Mouse (Mus musculus) kidney, embryonic 16.5 days (tissue): ENCODE measurements around the gene Odf2. TPM values are rescaled to one million over a fixed set of nuclear protein-coding genes. Genes with fewer than 3 reads are reported as not detected.

Experiments used
- ATAC-seq: fragments of 200-750 bp; cut with Nextera tagmentation; 2 replicates; pipeline ENCODE4 v1.8.0; 2017; ENCODE audit warnings: moderate TSS enrichment; ENCODE audit not compliant: low FRiP score, low TSS enrichment
- H3K27ac ChIP-seq: fragments of 300-500 bp; sonication (generic); 2 replicates; pipeline ENCODE4 v1.5.1; 2014; ENCODE audit warnings: low read length
- H3K27me3 ChIP-seq: fragments of 300-500 bp; sonication (generic); 2 replicates; pipeline ENCODE4 v1.6.1; 2014; ENCODE audit warnings: low read length, control low read depth, mixed read lengths; ENCODE audit not compliant: insufficient read depth
- H3K36me3 ChIP-seq: fragments of 300-500 bp; sonication (generic); 2 replicates; pipeline ENCODE4 v1.6.1; 2014; ENCODE audit warnings: low read length, control low read depth, mixed read lengths; ENCODE audit not compliant: insufficient read depth
- H3K4me1 ChIP-seq: fragments of 300-500 bp; sonication (generic); 2 replicates; pipeline ENCODE4 v1.6.1; 2014; ENCODE audit warnings: low read length, control low read depth, mixed read lengths; ENCODE audit not compliant: insufficient read depth
- H3K4me2 ChIP-seq: fragments of 300-500 bp; sonication (generic); replicated peaks from 2 replicates; pipeline ENCODE4 v1.6.1; 2014; ENCODE audit warnings: low read depth, low read length
- H3K4me3 ChIP-seq: fragments of 300-500 bp; sonication (generic); 2 replicates; pipeline ENCODE4 v1.5.1; 2014; ENCODE audit warnings: mild to moderate bottlenecking, low read length
- H3K9ac ChIP-seq: fragments of 300-500 bp; sonication (generic); replicated peaks from 2 replicates; pipeline ENCODE4 v1.6.1; 2014; ENCODE audit warnings: low read length
- H3K9me3 ChIP-seq: fragments of 300-500 bp; sonication (generic); 2 replicates; pipeline ENCODE4 v1.6.1; 2016; ENCODE audit warnings: low read length, control low read depth
- WGBS: fragments of 180-500 bp; shearing (Covaris S2); extraction: QIAGEN DNeasy Blood & Tissue Kit; methylation state at CpG from one replicate; pipeline ENCODE4 v1.1.7; 2014; 5-methylcytosine and 5-hydroxymethylcytosine counted together
- polyA plus RNA-seq: library from polyadenylated mRNA; unstranded; fragments of >200 nt; fragmentation: Nextera tagmentation; extraction: Ambion mirVana; gene quantifications from 2 replicates; pipeline ENCODE4 v1.2.1, GENCODE M21; 2015

The Odf2 gene
- polyA plus RNA-seq, 1 experiment from 2014 or later, result 57.7 TPM

- H3K4me3 ChIP-seq, result peak overlapping the region; percentile 94
- H3K27ac ChIP-seq, result peak overlapping the region; percentile 91
- H3K4me2 ChIP-seq, result peak overlapping the region; percentile 70
- H3K36me3 ChIP-seq, result peaks cover 10% of the 10 kb centered on the region
- 10% methylated on average over 10 of the region's 10 CpGs for WGBS
- H3K9me3 ChIP-seq, result no peaks in the 10 kb centered on the region
- H3K4me1 ChIP-seq, result peaks cover 34% of the 10 kb centered on the region
- no peaks in the 10 kb centered on the region for H3K27me3 ChIP-seq
- no peak; the same call in 1 of the 2 replicates for ATAC-seq
- peak overlapping the region; percentile 99 for H3K9ac ChIP-seq
Observed at GRCm38 (mm10) chr2:29964354-29965249, 75.6 kb downstream of the Odf2 start.

- peaks cover 37% of the 10 kb centered on the region for H3K4me1 ChIP-seq
- peak within 1 kb of the TSS; percentile 91 for H3K27ac ChIP-seq
- peak; percentile 99 for ATAC-seq
- WGBS, result 0% methylated on average over 63 of the region's 82 CpGs
- H3K27me3 ChIP-seq, result no peaks in the 10 kb centered on the region
- H3K9ac ChIP-seq, result peak within 1 kb of the TSS; percentile 99
- peak within 1 kb of the TSS; percentile 94 for H3K4me3 ChIP-seq
- peak within 1 kb of the TSS; percentile 70 for H3K4me2 ChIP-seq
- H3K9me3 ChIP-seq, result no peaks in the 10 kb centered on the region
- peaks cover 10% of the 10 kb centered on the region for H3K36me3 ChIP-seq
Observed at GRCm38 (mm10) chr2:29965250-29965843, 76.3 kb downstream of the Odf2 start, which contains the start of gene Sptan1. Gene Sptan1 (plus strand): TSS chr2:29965560.

GRCm38 (mm10) chr2:29965906-29966305 lies 76.9 kb downstream of the Odf2 start:
- Histone ChIP-seq H3K36me3 (peaks cover 10% of the 10 kb centered on the region), H3K4me2 (peak overlapping the region; percentile 70), H3K4me1 (peaks cover 37% of the 10 kb centered on the region), H3K27me3 (no peaks in the 10 kb centered on the region), H3K9me3 (no peaks in the 10 kb centered on the region), H3K4me3 (peak overlapping the region; percentile 94), H3K9ac (peak overlapping the region; percentile 99), H3K27ac (peak overlapping the region; percentile 91)
- ATAC-seq, result peak; percentile 15; the same call in 1 of the 2 replicates
- under 1% methylated on average over 41 of the region's 41 CpGs for WGBS

- WGBS, result 65% methylated on average over 2 of the region's 2 CpGs
- H3K9ac ChIP-seq, result peak overlapping the region; percentile 99
- no peak overlapping the region; the same call in 1 of the 2 replicates for H3K27ac ChIP-seq
- ATAC-seq, result no peak
- H3K36me3 ChIP-seq, result peaks cover 10% of the 10 kb centered on the region
- peaks cover 39% of the 10 kb centered on the region for H3K4me1 ChIP-seq
- no peaks in the 10 kb centered on the region for H3K27me3 ChIP-seq
- no peaks in the 10 kb centered on the region for H3K9me3 ChIP-seq
- H3K4me3 ChIP-seq, result peak overlapping the region; percentile 94
- H3K4me2 ChIP-seq, result peak overlapping the region; percentile 70
Observed at GRCm38 (mm10) chr2:29966826-29967225, 77.8 kb downstream of the Odf2 start.

- H3K4me1 ChIP-seq, result peaks cover 47% of the 10 kb centered on the region
- WGBS, result 41% methylated on average over 5 of the region's 5 CpGs
- H3K9ac ChIP-seq, result 0 out of 2 replicates have a peak overlapping the region, but pooled peaks have one; percentile 51
- ATAC-seq, result no peak
- H3K4me3 ChIP-seq, result no peak overlapping the region; the same call in 1 of the 2 replicates
- H3K27ac ChIP-seq, result no peak overlapping the region
- H3K9me3 ChIP-seq, result no peaks in the 10 kb centered on the region
- H3K36me3 ChIP-seq, result peaks cover 10% of the 10 kb centered on the region
- no peaks in the 10 kb centered on the region for H3K27me3 ChIP-seq
- peak overlapping the region; percentile 70; the same call in 1 of the 2 replicates for H3K4me2 ChIP-seq
Observed at GRCm38 (mm10) chr2:29967768-29968167, 78.7 kb downstream of the Odf2 start.

- ATAC-seq, result no peak
- Histone ChIP-seq H3K4me2 (no peak overlapping the region), H3K4me1 (peaks cover 46% of the 10 kb centered on the region), H3K9ac (no peak overlapping the region), H3K27ac (no peak overlapping the region), H3K4me3 (no peak overlapping the region), H3K36me3 (peaks cover 10% of the 10 kb centered on the region), H3K9me3 (no peaks in the 10 kb centered on the region), H3K27me3 (no peaks in the 10 kb centered on the region)
- WGBS, result 67% methylated on average over 5 of the region's 5 CpGs
Observed at GRCm38 (mm10) chr2:29968638-29969037, 79.6 kb downstream of the Odf2 start.

GRCm38 (mm10) chr2:29971838-29972635 lies 83.0 kb downstream of the Odf2 start:
- no peak for ATAC-seq
- no peak overlapping the region for H3K9ac ChIP-seq

GRCm38 (mm10) chr2:29973525-29973924 lies 84.5 kb downstream of the Odf2 start:
- Histone ChIP-seq H3K27ac (no peak overlapping the region), H3K4me3 (no peak overlapping the region), H3K9ac (no peak overlapping the region), H3K4me1 (peaks cover 17% of the 10 kb centered on the region), H3K27me3 (no peaks in the 10 kb centered on the region), H3K4me2 (no peak overlapping the region), H3K9me3 (no peaks in the 10 kb centered on the region), H3K36me3 (peaks cover 18% of the 10 kb centered on the region)
- 13% methylated on average over 2 of the region's 2 CpGs for whole genome bisulfite sequencing
- ATAC-seq, result no peak

More at GRCm38 (mm10) chr2:29971838-29972635, 83.0 kb downstream of the Odf2 start:
- H3K4me2 ChIP-seq, result no peak overlapping the region
- H3K36me3 ChIP-seq, result peaks cover 18% of the 10 kb centered on the region
- no peaks in the 10 kb centered on the region for H3K27me3 ChIP-seq
- WGBS, result 67% methylated on average over 9 of the region's 9 CpGs
- peak overlapping the region; percentile 75 for H3K27ac ChIP-seq
- no peak overlapping the region for H3K4me3 ChIP-seq
- peaks cover 26% of the 10 kb centered on the region for H3K4me1 ChIP-seq
- no peaks in the 10 kb centered on the region for H3K9me3 ChIP-seq

- no peak overlapping the region for H3K4me2 ChIP-seq
- no peaks in the 10 kb centered on the region for H3K9me3 ChIP-seq
- no peak overlapping the region for H3K27ac ChIP-seq
- no peaks in the 10 kb centered on the region for H3K27me3 ChIP-seq
- no peak for ATAC-seq
- H3K4me1 ChIP-seq, result peaks cover 7% of the 10 kb centered on the region
- peaks cover 42% of the 10 kb centered on the region for H3K36me3 ChIP-seq
- H3K4me3 ChIP-seq, result no peak overlapping the region
- no peak overlapping the region for H3K9ac ChIP-seq
Observed at GRCm38 (mm10) chr2:29977307-29977706, 88.3 kb downstream of the Odf2 start.
